Comparison of ENCODE assay signal across 12 mouse cellular contexts in genomic region chr10:121386347-121386746, GRCm38 (mm10). TPM values are rescaled to one million over a fixed set of nuclear protein-coding genes. Genes with fewer than 3 reads are reported as not detected.
DNase-seq lines count a peak whose midpoint lies in the region; ATAC-seq and TF ChIP-seq lines count a peak whose summit lies in the region.
"Had no signal": no experiment of that assay in that cellular context is flagged by ENCODE, and none has a peak within 500 bp of the region (broad histone marks: within the 10 kb centered on the region; RNA-seq: fewer than 3 reads in every experiment).

No protein-coding gene starts in this region.

- no peaks in the 10 kb centered on the region for H3K79me2 ChIP-seq in heart, adult 2 months (replicated peaks; ENCODE audit: control insufficient read depth, insufficient read depth, low read length)

- H3K9ac ChIP-seq in heart, embryonic 15.5 days, result no peak overlapping the region
- H3K9ac ChIP-seq in heart, adult 2 months (ENCODE audit: low read depth, low read length), result no peak overlapping the region
- 0 out of 2 replicates have a peak overlapping the region, but pooled peaks have one; percentile 44 for H3K9ac ChIP-seq in embryonic facial prominence, embryonic 13.5 days
- H3K9ac ChIP-seq in limb, embryonic 13.5 days, result no peak overlapping the region
- H3K9ac ChIP-seq: lung, embryonic 15.5 days had no signal

- H3K36me3 ChIP-seq in heart, embryonic 15.5 days, result peaks cover 45% of the 10 kb centered on the region
- no peaks in the 10 kb centered on the region for H3K36me3 ChIP-seq in heart, adult 2 months (ENCODE audit: control insufficient read depth, insufficient read depth, low read length)
- peaks cover 81% of the 10 kb centered on the region for H3K36me3 ChIP-seq in embryonic facial prominence, embryonic 13.5 days
- peaks cover 89% of the 10 kb centered on the region for H3K36me3 ChIP-seq in limb, embryonic 13.5 days

- WGBS in heart, embryonic 15.5 days, result 30% methylated on average over 9 of the region's 9 CpGs
- 54% methylated on average over 9 of the region's 9 CpGs for WGBS in heart, adult 2 months
- WGBS in embryonic facial prominence, embryonic 13.5 days, result 21% methylated on average over 9 of the region's 9 CpGs
- 51% methylated on average over 9 of the region's 9 CpGs for WGBS in limb, embryonic 13.5 days

- TF ChIP-seq EP300 in heart, adult 2 months (IDR thresholded peaks at IDR 0.05; ENCODE audit: insufficient read depth, low read depth, low read length), result no peak

- peaks cover 15% of the 10 kb centered on the region for H3K4me1 ChIP-seq in heart, embryonic 15.5 days (replicated peaks)
- no peaks in the 10 kb centered on the region for H3K4me1 ChIP-seq in heart, adult 2 months (ENCODE audit: control insufficient read depth, insufficient read depth, low read length)
- peaks cover 16% of the 10 kb centered on the region for H3K4me1 ChIP-seq in embryonic facial prominence, embryonic 13.5 days
- peaks cover 5% of the 10 kb centered on the region; the same call in 1 of the 2 replicates for H3K4me1 ChIP-seq in limb, embryonic 13.5 days

- no peak for DNase-seq in heart, adult 2 months
- DNase-seq in yolk sac, embryonic 10.5 days (ENCODE audit: low spot score), result no peak
- DNase-seq in right cerebral cortex, postnatal 36 days (ENCODE audit: low spot score in 2 of 2), result no peak
- DNase-seq: adrenal gland, postnatal 10 days; cerebellum, adult 11-12 months; kidney, adult 18-20 months had no signal

- H3K4me3 ChIP-seq in heart, embryonic 15.5 days, result no peak overlapping the region
- H3K4me3 ChIP-seq in heart, adult 2 months, result no peak overlapping the region
- H3K4me3 ChIP-seq in embryonic facial prominence, embryonic 13.5 days, result no peak overlapping the region
- H3K4me3 ChIP-seq in limb, embryonic 13.5 days, result no peak overlapping the region
- H3K4me3 ChIP-seq: lung, embryonic 15.5 days had no signal

- no peaks in the 10 kb centered on the region for H3K27me3 ChIP-seq in heart, embryonic 15.5 days
- H3K27me3 ChIP-seq in heart, adult 2 months (ENCODE audit: control insufficient read depth, insufficient read depth, low read length), result no peaks in the 10 kb centered on the region
- no peaks in the 10 kb centered on the region for H3K27me3 ChIP-seq in embryonic facial prominence, embryonic 13.5 days
- H3K27me3 ChIP-seq in limb, embryonic 13.5 days, result no peaks in the 10 kb centered on the region
- H3K27me3 ChIP-seq: lung, embryonic 15.5 days had no signal

- no peaks in the 10 kb centered on the region for H3K9me3 ChIP-seq in heart, embryonic 15.5 days (replicated peaks)
- no peaks in the 10 kb centered on the region for H3K9me3 ChIP-seq in embryonic facial prominence, embryonic 13.5 days
- H3K9me3 ChIP-seq in limb, embryonic 13.5 days, result no peaks in the 10 kb centered on the region
- H3K9me3 ChIP-seq: G1E; lung, embryonic 15.5 days had no signal

- no peak for TF ChIP-seq CTCF in heart, adult 2 months (IDR thresholded peaks at IDR 0.05)

- H3K27ac ChIP-seq in heart, embryonic 15.5 days, result peak overlapping the region; percentile 21; the same call in 1 of the 2 replicates
- H3K27ac ChIP-seq in heart, adult 2 months, result no peak overlapping the region
- H3K27ac ChIP-seq in embryonic facial prominence, embryonic 13.5 days, result peak overlapping the region; percentile 62; the same call in 1 of the 2 replicates
- no peak overlapping the region for H3K27ac ChIP-seq in limb, embryonic 13.5 days
- H3K27ac ChIP-seq: lung, embryonic 15.5 days had no signal

- peak overlapping the region; percentile 31 for H3K4me2 ChIP-seq in heart, embryonic 15.5 days
- peak overlapping the region; percentile 5; the same call in 1 of the 2 replicates for H3K4me2 ChIP-seq in embryonic facial prominence, embryonic 13.5 days
- no peak overlapping the region for H3K4me2 ChIP-seq in limb, embryonic 13.5 days (replicated peaks)
- H3K4me2 ChIP-seq: lung, embryonic 15.5 days had no signal

- intact Hi-C loops in heart, adult 2 months (cut with DNase I), result no loop called here

- ATAC-seq in heart, embryonic 15.5 days (replicated peaks; ENCODE audit: insufficient number of reproducible peaks, insufficient read depth, low FRiP score, low read depth), result no peak; the same call in 1 of the 2 replicates
- 0 out of 2 replicates have a peak, but pooled peaks have one; percentile 21 for ATAC-seq in common myeloid progenitor, adult 5-6 weeks (replicated peaks; ENCODE audit: low read depth, poor library complexity, severe bottlenecking)
- no peak for ATAC-seq in embryonic facial prominence, embryonic 13.5 days (ENCODE audit: insufficient number of reproducible peaks, insufficient read depth, low FRiP score, low TSS enrichment, low read depth)
- ATAC-seq in limb, embryonic 13.5 days (ENCODE audit: low FRiP score, low read depth), result peak; percentile 83

- TF ChIP-seq POLR2A in heart, adult 2 months (IDR thresholded peaks at IDR 0.05; ENCODE audit: insufficient read depth, low read depth, low read length), result no peak

RNA-seq across cellular contexts. Expression of gene Gns, which starts 21.5 kb away (rescaled TPM):
- polyA plus RNA-seq in heart, embryonic 15.5 days (2015; fragmentation: Nextera tagmentation; extraction: Ambion mirVana), result 28.6 and 33.1 TPM in 2 replicates
- 10 to 100 TPM; 82.1 to 92.2 TPM for total RNA-seq in heart, adult 2 months (2021)
- polyA plus RNA-seq in heart, adult 2 months (2012; rRNA removed), result 45.5 and 55.9 TPM in 2 replicates
- total RNA-seq in common myeloid progenitor, adult 5-6 weeks (2017), result 12.2 and 20.3 TPM in 2 replicates
- 48.5 and 49.5 TPM in 2 replicates for polyA plus RNA-seq in embryonic facial prominence, embryonic 13.5 days (2015; fragmentation: Nextera tagmentation; extraction: Ambion mirVana)
- 42.6 and 45.8 TPM in 2 replicates for polyA plus RNA-seq in limb, embryonic 13.5 days (2015; fragmentation: Nextera tagmentation; extraction: Ambion mirVana)

RNA-seq across cellular contexts. Expression of gene Tbc1d30, which starts 35.3 kb away (rescaled TPM):
- 1.4 and 2.3 TPM in 2 replicates for polyA plus RNA-seq in heart, embryonic 15.5 days (2015; fragmentation: Nextera tagmentation; extraction: Ambion mirVana)
- 1 to 10 TPM; 1.8 to 1.9 TPM for total RNA-seq in heart, adult 2 months (2021)
- polyA plus RNA-seq in heart, adult 2 months (2012; rRNA removed), result 0.61 and 0.91 TPM in 2 replicates
- total RNA-seq in common myeloid progenitor, adult 5-6 weeks (2017), result 1.0 and 2.5 TPM in 2 replicates
- 1.6 and 2.1 TPM in 2 replicates for polyA plus RNA-seq in embryonic facial prominence, embryonic 13.5 days (2015; fragmentation: Nextera tagmentation; extraction: Ambion mirVana)
- 0.64 and 1.0 TPM in 2 replicates for polyA plus RNA-seq in limb, embryonic 13.5 days (2015; fragmentation: Nextera tagmentation; extraction: Ambion mirVana)
- polyA plus RNA-seq: G1E had no signal

Comparison
In these comparisons a context has a peak if more than half of its experiments do, and no peak if none do; other contexts are left out.
1. H3K27ac ChIP-seq: peak in heart, embryonic 15.5 days (single experiment) and embryonic facial prominence, embryonic 13.5 days (single experiment); none in heart, adult 2 months (single experiment) and limb, embryonic 13.5 days (single experiment).
2. ATAC-seq: peak in common myeloid progenitor, adult 5-6 weeks (single experiment) and limb, embryonic 13.5 days (single experiment); none in heart, embryonic 15.5 days (single experiment) and embryonic facial prominence, embryonic 13.5 days (single experiment).